Mouse (Mus musculus) MN1 (cell line): ENCODE measurements around the gene Gm45062.

ENCODE experiments used
- DNase-seq: peaks from one replicate; pipeline ENCODE4 v3.0.0-alpha.2; 2016; ENCODE audit warnings: low spot score

The Gm45062 gene

GRCm38 (mm10) chr6:8479176-8479575, 219.9 kb downstream of the Gm45062 start:
- no peak for DNase-seq

DNA sequence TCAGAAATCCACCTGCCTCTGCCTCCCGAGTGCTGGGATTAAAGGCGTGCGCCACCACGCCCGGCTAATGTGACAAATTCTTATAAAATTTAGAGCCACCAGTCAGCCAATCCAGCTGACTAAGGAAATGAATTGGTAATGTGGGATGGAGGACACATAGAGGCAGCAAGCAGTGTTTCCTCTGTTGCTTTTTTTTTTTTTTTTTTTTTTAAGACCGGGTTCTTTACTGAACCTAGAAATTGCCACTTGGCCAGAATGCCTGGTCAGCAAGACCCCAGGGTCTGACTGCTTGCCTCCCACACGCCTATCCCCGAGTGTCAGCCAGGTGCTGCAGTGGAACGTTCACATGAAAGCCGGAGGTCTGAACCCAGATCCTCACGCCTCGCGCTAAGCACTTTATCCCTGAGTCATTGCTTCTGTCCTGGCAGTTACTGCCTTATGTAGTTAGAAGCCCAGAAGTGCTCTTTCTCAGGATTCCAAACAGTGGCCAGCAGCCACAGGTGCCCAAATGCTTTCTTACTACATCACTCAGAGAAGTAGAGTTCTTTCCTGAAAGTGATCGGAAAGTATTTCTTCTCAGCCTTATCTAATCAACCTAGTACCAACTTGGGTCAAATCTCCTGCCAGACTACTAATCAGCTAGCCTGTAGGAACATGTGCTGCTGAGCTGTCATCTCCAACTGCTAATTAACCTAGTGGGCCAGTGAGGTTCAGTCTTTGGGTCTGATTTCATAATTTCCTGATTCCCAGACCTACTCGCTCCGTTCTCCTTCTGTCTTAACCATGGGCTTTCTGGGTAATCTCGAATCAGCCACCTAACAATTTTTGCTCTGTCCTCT, 225.4 kb downstream of the Gm45062 start:
- no peak for DNase-seq

GRCm38 (mm10) chr6:8485414-8486175, 226.3 kb downstream of the Gm45062 start:
- no peak for DNase-seq

DNA sequence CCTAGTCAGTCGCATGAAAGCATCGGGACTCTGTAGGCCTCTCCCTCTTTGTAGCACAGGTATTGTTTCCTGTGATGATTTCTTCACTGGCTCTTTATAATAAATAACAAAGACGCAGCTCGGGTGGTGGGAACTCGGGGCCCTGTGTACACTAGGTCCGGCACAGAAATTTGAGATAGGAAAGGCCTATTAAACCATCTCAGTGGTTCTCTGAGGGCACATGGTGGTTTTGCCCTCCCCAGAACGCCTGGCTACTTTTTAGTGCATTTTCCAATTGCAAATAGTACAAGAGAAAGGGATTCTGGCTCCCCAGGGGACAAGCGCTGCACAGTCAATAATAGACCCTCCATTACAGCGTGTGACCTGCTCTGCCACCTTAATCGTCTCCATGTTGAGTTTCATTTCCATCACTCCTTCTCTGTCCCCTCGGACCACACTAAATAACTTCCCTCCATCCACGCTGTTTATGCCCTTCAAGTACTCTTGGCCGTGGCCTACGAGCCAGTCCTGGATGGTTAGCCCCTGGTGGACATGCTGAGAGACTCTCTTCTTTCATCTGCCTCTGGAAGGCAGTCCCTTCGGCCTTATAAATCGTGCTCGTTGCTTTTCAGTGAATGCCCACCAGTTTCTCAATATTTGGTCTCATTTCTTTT, 227.3 kb downstream of the Gm45062 start:
- no peak for DNase-seq

GRCm38 (mm10) chr6:8487044-8487853, 228.0 kb downstream of the Gm45062 start:
- DNase-seq, result no peak

- no peak for DNase-seq
Observed at GRCm38 (mm10) chr6:8488249-8488648, 229.0 kb downstream of the Gm45062 start.

DNA sequence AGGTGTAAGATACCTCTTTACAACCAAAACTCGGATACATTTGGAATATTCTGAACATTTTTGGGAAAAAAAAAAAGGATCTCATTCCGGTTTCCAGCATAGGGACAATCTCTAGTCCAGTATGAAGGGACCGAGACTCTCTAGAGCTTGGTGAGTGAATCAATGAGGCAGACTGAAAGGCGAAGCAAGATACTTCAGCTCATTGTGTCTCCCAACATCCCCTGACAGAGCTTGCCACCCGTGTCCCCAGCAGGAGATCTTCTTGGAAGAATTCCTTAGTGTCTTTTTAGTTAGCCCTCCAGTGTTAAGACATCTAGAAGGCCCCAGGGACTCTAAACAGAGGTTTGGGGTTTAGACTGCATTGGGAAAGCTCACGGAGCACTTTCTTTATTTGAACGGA, 230.0 kb downstream of the Gm45062 start:
- DNase-seq, result no peak

DNA sequence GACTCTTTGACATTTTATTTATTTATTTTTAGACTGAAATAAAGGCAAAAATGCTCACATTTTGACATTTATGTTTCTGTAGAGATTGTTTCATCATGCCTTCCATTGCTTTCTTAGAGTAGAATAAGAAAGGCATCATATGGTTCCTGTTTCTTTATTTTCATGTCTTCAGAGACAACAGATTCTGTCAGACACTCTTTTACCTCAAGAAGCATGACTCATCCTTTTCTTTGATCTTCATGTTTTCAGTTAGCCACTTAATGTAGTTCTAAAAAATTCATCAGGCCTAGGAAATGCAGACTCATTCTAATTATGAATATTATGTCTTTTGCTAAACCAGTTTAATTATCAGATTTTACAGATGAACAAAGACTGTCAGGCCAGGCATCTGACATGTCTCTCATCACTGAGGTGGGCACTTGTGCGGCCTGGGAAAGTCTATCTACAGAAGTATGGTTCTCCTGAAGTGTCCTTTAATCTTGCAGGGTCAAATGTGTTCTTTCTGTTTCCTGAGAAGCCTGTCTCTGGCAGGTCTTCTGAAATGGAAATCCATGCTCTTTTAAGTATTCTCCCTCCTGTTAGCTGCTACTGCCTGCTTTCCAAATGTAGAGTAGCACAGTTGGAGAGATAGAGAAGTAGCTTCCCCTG, 230.8 kb downstream of the Gm45062 start:
- DNase-seq, result no peak

GRCm38 (mm10) chr6:8492248-8492647, 233.0 kb downstream of the Gm45062 start:
- DNase-seq, result no peak

- no peak for DNase-seq
Observed at GRCm38 (mm10) chr6:8495109-8495826, 236.0 kb downstream of the Gm45062 start.

DNA sequence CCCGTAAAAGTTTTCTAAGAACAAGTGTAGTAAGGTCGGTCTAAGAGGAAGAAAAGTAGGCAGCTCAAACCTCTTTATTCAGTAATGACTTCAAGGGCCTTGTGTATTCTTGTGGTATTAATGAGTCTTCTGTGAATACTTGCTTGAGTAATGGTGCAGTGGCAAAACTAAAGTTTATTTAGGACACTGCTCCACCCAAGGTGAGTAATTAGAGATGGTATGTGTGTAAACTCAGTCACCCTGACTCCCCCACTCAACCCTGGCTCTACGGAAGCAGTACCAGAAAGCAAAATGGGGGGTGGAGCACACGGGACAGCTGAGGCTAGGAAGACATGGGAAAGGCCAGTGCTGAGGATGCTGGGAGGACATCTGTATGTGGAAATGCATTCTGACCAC, 236.6 kb downstream of the Gm45062 start:
- no peak for DNase-seq

DNA sequence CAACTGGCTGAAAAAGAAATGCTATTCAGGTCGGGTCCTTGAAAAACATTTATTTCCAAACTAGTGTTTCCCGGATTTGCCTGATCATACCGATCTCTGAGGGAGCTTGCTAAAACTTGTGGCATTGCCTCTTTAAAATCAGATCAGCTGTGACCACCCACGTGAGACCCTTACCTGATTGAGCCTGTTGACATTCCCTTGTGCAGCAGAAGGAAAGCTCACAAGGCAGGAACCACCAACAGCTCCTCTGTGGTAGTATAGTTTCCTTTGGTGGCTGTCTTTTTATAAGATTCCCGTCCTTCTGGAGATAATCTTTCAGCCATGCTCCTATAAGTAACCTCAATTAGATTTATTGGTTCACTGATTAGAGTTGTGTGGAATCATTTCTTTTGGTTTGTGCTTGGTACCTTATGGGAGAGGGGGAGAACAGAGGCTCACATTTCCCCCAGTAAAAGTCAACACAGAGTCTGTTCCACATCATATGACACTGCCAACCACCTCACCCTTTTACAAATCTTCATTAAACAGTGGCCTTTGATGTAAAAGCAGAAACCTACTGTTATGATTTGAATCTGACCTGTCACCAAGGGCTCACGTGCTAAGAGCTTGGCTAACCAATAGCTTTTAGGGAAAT, 238.1 kb downstream of the Gm45062 start:
- DNase-seq, result no peak

DNA sequence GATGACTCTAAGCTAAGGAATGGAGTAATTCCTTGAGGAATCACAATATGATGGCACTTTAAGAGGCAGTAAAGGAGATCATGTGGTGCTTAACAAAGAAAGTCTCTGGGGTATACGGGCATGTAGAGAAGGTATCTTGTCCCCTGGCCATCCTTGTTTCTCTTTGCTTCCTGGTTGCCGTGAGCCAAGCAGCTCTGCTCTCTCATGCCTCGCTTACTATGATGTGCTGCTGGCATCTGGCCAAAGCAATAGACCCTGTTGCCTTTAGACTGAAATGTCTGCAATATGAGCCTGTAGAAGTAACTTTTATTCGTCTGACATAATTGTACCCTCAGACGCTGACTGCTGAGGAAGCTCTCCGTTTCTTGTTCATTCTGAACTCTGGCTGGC, 238.6 kb downstream of the Gm45062 start:
- DNase-seq, result peak; percentile 30

GRCm38 (mm10) chr6:8498961-8499360, 239.7 kb downstream of the Gm45062 start:
- DNase-seq, result no peak

DNA sequence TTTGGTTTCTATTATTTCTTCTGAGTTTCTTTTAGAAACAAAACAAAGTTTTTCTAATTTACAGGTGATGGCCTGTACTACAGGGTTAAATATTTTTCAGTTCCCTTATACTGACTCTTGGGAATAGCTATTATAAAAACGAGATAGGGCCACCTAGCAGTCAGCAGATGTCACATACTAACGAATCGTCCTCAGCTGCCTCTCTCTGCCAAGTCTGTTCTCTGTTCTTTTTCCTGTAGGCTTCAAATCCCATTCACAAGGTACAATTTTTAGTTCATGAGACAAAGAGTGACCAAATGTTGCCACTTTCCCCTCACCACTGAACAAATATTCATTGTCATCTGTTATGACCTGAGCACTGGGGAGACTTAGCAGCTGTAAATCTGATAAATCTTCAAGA, 244.7 kb downstream of the Gm45062 start:
- no peak for DNase-seq

- DNase-seq, result peak; percentile 35
Observed at GRCm38 (mm10) chr6:8504521-8505228, 245.4 kb downstream of the Gm45062 start.

DNA sequence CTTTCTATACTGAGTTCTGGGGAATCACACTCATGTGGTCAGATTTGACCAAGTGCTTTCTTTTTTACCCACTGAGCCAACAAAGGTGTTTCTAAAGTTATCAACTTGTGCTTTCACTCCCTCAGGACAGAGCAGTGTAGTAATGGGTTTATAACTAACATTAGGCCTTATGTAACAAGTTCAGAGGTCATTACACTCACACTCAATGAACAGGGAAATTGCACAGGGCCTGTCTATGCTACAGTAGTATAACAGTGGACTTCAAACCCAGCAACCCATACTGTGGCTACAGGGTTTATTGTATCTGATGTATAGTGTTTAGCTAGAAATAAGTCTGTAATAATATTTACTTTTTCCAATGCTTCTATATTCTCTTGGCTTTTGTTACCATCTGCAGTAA, 247.4 kb downstream of the Gm45062 start:
- no peak for DNase-seq

DNA sequence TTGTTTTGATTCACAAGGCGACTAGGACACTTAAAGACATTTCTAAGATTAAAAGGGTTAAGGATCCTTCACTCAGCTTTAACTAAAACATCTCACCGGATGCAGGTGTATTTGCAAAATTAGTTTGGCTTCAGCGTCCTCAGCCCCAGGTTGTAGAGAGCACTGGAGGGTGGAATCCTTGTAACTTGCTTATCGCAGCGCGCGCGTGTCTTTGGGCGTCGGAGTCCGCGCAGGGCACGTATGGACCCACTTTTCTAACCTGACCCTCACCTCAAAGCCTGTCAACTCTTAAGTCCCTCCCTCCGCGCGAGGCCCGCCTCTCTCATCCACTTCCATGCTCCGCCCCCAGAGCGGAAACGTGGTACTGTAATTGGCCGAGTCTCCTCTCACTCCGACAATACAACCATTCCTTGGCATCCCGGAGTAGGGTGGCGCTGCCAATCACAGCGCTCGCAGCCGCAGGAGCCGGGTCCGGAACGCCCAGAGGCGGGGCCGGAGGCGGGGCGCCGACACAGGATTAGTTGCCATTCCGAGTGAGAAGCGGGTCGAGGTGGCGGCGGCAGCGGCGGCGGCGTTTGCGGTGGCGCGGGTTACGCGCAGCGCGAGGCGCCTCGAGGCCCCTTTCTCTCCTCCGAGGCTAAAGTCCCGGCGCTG, 249.8 kb downstream of the Gm45062 start:
- DNase-seq, result peak; percentile 99

DNA sequence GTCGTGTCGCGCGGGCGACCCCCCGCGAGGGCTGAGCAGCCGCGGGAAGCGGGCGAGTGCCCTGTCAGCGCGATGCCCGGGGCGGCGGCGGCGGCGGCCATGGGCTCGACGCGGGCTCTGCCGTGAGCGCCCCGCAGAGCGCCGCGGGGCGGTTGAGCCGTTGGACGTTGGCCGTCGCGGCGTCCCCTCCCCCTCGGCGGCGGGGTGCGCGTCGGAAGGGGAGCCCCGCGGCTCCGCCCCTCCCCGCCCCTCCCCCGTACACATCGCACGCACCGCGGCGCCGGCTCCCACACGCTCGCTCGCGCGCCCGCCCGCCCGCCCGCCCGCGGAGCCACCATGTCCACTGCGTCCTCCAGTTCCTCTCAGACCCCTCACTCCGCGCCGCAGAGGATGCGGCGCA, 250.3 kb downstream of the Gm45062 start, which contains the start of gene Glcci1:
TSS of gene Glcci1 (plus strand) at position 50 of the 400 bp plus-strand sequence.
- peak; percentile 66 for DNase-seq
